In genomic region chr10:119138237-119138636, GRCm38 (mm10) we compare ENCODE assay signal across 24 mouse cellular contexts.
"Had no signal": no experiment of that assay in that cellular context is flagged by ENCODE, and none has a peak within 500 bp of the region (broad histone marks: within the 10 kb centered on the region; RNA-seq: fewer than 3 reads in every experiment).

No protein-coding gene starts in this region.

- ATAC-seq: hindbrain, embryonic 16.5 days; inflammation-experienced regulatory T-cells, adult 6 months; intestine, postnatal 0 days had no signal

- DNase-seq: gastrocnemius, adult 2 months; gastrocnemius, postnatal 10 days; gastrocnemius, postnatal 25 days; heart, adult 18-20 months; heart, postnatal 10 days; heart, postnatal 4 days; kidney, adult 18-20 months; kidney, adult 8-10 months; kidney, postnatal 10 days; kidney, postnatal 25 days; kidney, postnatal 4 days; liver, embryonic 13.5 days had no signal

- H3K27ac ChIP-seq: gastrocnemius, adult 2 months; heart, embryonic 10.5 days; hindbrain, embryonic 10.5 days; hindbrain, embryonic 12.5 days; hindbrain, embryonic 14.5 days; layer of hippocampus, adult 2 months; left cerebral cortex, adult 2 months; limb, embryonic 10.5 days; limb, embryonic 12.5 days; liver, embryonic 13.5 days had no signal

- H3K36me3 ChIP-seq: heart, embryonic 10.5 days; heart, embryonic 12.5 days; hindbrain, embryonic 10.5 days; hindbrain, embryonic 12.5 days; limb, embryonic 10.5 days; limb, embryonic 12.5 days; liver, embryonic 13.5 days had no signal

- H3K9me3 ChIP-seq: heart, embryonic 10.5 days; heart, embryonic 12.5 days; hindbrain, embryonic 10.5 days; hindbrain, embryonic 12.5 days; limb, embryonic 10.5 days; limb, embryonic 12.5 days; liver, embryonic 13.5 days had no signal

- H3K9ac ChIP-seq: heart, embryonic 12.5 days; hindbrain, embryonic 12.5 days; hindbrain, embryonic 14.5 days; limb, embryonic 12.5 days; liver, embryonic 13.5 days had no signal

- H3K4me2 ChIP-seq: heart, embryonic 12.5 days; hindbrain, embryonic 12.5 days; hindbrain, embryonic 14.5 days; limb, embryonic 12.5 days; liver, embryonic 13.5 days had no signal

- H3K27me3 ChIP-seq: heart, embryonic 12.5 days; liver, embryonic 13.5 days had no signal

- H3K4me1 ChIP-seq: hindbrain, embryonic 12.5 days had no signal

- H3K4me3 ChIP-seq: gastrocnemius, adult 2 months; heart, embryonic 10.5 days; heart, embryonic 12.5 days; hindbrain, embryonic 10.5 days; hindbrain, embryonic 12.5 days; layer of hippocampus, adult 2 months; left cerebral cortex, adult 2 months; limb, embryonic 10.5 days; limb, embryonic 12.5 days; liver, embryonic 13.5 days had no signal
